Mouse (Mus musculus) lung, embryonic 16.5 days (tissue): ENCODE results near the gene Rsph6a. TPM values are rescaled to one million over a fixed set of nuclear protein-coding genes. Genes with fewer than 3 reads are reported as not detected.

Source experiments
- microRNA-seq: library from miRNA; unstranded; fragments of <30 nt; microRNA quantifications from one replicate; pipeline ENCODE4, GENCODE M21; 2016
- polyA plus RNA-seq: library from polyadenylated mRNA; unstranded; fragments of >200 nt; fragmentation: Nextera tagmentation; extraction: Ambion mirVana; gene quantifications from 2 replicates; pipeline ENCODE4 v1.2.1, GENCODE M21; 2015

The Rsph6a gene
- polyA plus RNA-seq, 1 experiment from 2014 or later: not detected

Small RNA genes lying within 50 kb of the gene (microRNA-seq; reads per million reads assigned to microRNA genes)
- gene Mir3100: not detected

Other genes with a start within 250 kb of the Rsph6a start
- gene Psg17, start 233.1 kb upstream of the Rsph6a start, polyA plus RNA-seq: 0.06 TPM in 1 of 2 replicates, not detected in the other
- 2.3 and 3.0 TPM in 2 replicates for gene Mill2, start 214.7 kb upstream of the Rsph6a start, polyA plus RNA-seq
- gene Pglyrp1, start 183.4 kb upstream of the Rsph6a start, polyA plus RNA-seq: 12.5 and 18.1 TPM in 2 replicates
- 30.8 and 32.7 TPM in 2 replicates for gene Ccdc61, start 144.3 kb upstream of the Rsph6a start, polyA plus RNA-seq
- gene Nova2, start 128.8 kb upstream of the Rsph6a start, polyA plus RNA-seq: 0.89 and 0.99 TPM in 2 replicates
- gene Nanos2, start 67.3 kb upstream of the Rsph6a start, polyA plus RNA-seq: not detected in 2 replicates
- 2.1 and 2.8 TPM in 2 replicates for gene Mypop, start 63.4 kb upstream of the Rsph6a start, polyA plus RNA-seq
- gene Irf2bp1, start 50.6 kb upstream of the Rsph6a start, polyA plus RNA-seq: 16.0 and 16.5 TPM in 2 replicates
- 2.3 TPM in 2 replicates for gene Foxa3, start 31.2 kb upstream of the Rsph6a start, polyA plus RNA-seq
- gene Sympk, start 30.3 kb upstream of the Rsph6a start, polyA plus RNA-seq: 27.4 and 27.5 TPM in 2 replicates
- 11.3 and 11.9 TPM in 2 replicates for gene Dmwd, start 21.5 kb downstream of the Rsph6a start, polyA plus RNA-seq
- gene Dmpk, start 29.2 kb downstream of the Rsph6a start, polyA plus RNA-seq: 28.7 and 29.3 TPM in 2 replicates
- 7.2 and 7.5 TPM in 2 replicates for gene Six5, start 39.9 kb downstream of the Rsph6a start, polyA plus RNA-seq
- gene Gm4969, start 63.7 kb downstream of the Rsph6a start, polyA plus RNA-seq: 1.9 and 2.2 TPM in 2 replicates
- gene Fbxo46, start 65.2 kb downstream of the Rsph6a start, polyA plus RNA-seq: 16.2 and 16.3 TPM in 2 replicates
- gene Qpctl, start 94.6 kb downstream of the Rsph6a start, polyA plus RNA-seq: 15.4 and 15.7 TPM in 2 replicates
- 135 and 144 TPM in 2 replicates for gene Snrpd2, start 95.0 kb downstream of the Rsph6a start, polyA plus RNA-seq
- gene Gipr, start 111.4 kb downstream of the Rsph6a start, polyA plus RNA-seq: 5.6 and 8.2 TPM in 2 replicates
- 11.3 and 12.4 TPM in 2 replicates for gene Eml2, start 121.7 kb downstream of the Rsph6a start, polyA plus RNA-seq
- gene Gpr4, start 157.8 kb downstream of the Rsph6a start, polyA plus RNA-seq: 2.1 and 2.6 TPM in 2 replicates
- gene Opa3, start 173.6 kb downstream of the Rsph6a start, polyA plus RNA-seq: 29.9 and 31.5 TPM in 2 replicates
- gene Vasp, start 217.1 kb downstream of the Rsph6a start, polyA plus RNA-seq: 103 and 105 TPM in 2 replicates
- gene Ppm1n, start 225.4 kb downstream of the Rsph6a start, polyA plus RNA-seq: not detected in 2 replicates
- 13.8 and 17.5 TPM in 2 replicates for gene Rtn2, start 227.9 kb downstream of the Rsph6a start, polyA plus RNA-seq